Mouse (Mus musculus) testis, postnatal 10 days (tissue): ENCODE results near the gene Slc25a11.

Source experiments
- DNase-seq: peaks from one replicate; pipeline ENCODE4 v3.0.0; 2021; ENCODE audit warnings: low spot score

Gene Slc25a11

GRCm38 (mm10) chr11:70646691-70647650 is at the start of gene Slc25a11, which contains the start of gene Rnf167:
TSS of gene Slc25a11 (minus strand) at chr11:70647479.
TSS of gene Rnf167 (plus strand) at chr11:70647235.
- DNase-seq = peak; percentile 97

- no peak for DNase-seq
These were observed 46.2 kb upstream of the Slc25a11 start for GRCm38 (mm10) chr11:70693504-70693903.

GRCm38 (mm10) chr11:70689578-70689977 is 42.3 kb upstream of the Slc25a11 start:
- no peak for DNase-seq

- no peak for DNase-seq
These were observed 41.1 kb upstream of the Slc25a11 start for GRCm38 (mm10) chr11:70688372-70688771.

- DNase-seq = peak; percentile 94
These were observed 40.4 kb upstream of the Slc25a11 start, which contains the start of gene Camta2 for GRCm38 (mm10) chr11:70687601-70688199. TSS of gene Camta2 (minus strand) at chr11:70688105.

GRCm38 (mm10) chr11:70686901-70687566 is 39.8 kb upstream of the Slc25a11 start:
- peak; percentile 57 for DNase-seq

GRCm38 (mm10) chr11:70683640-70684039 is 36.4 kb upstream of the Slc25a11 start:
- no peak for DNase-seq

GRCm38 (mm10) chr11:70681897-70682581 is 34.8 kb upstream of the Slc25a11 start:
- no peak for DNase-seq

GRCm38 (mm10) chr11:70681170-70681569 is 33.9 kb upstream of the Slc25a11 start:
- DNase-seq = no peak

- no peak for DNase-seq
These were observed 32.6 kb upstream of the Slc25a11 start for GRCm38 (mm10) chr11:70679894-70680293.

- DNase-seq = no peak
These were observed 32.1 kb upstream of the Slc25a11 start for GRCm38 (mm10) chr11:70679361-70679760.

- no peak for DNase-seq
These were observed 31.3 kb upstream of the Slc25a11 start for GRCm38 (mm10) chr11:70678576-70678975.

- no peak for DNase-seq
These were observed 30.8 kb upstream of the Slc25a11 start for GRCm38 (mm10) chr11:70678092-70678491.

- no peak for DNase-seq
These were observed 27.2 kb upstream of the Slc25a11 start for GRCm38 (mm10) chr11:70674501-70674900.

- no peak for DNase-seq
These were observed 26.7 kb upstream of the Slc25a11 start for GRCm38 (mm10) chr11:70674014-70674413.

GRCm38 (mm10) chr11:70671333-70672047 is 24.2 kb upstream of the Slc25a11 start:
- no peak for DNase-seq

GRCm38 (mm10) chr11:70670483-70670882 is 23.2 kb upstream of the Slc25a11 start:
- DNase-seq = no peak

GRCm38 (mm10) chr11:70669582-70670345 is 22.5 kb upstream of the Slc25a11 start:
- peak; percentile 81 for DNase-seq

- peak; percentile 94 for DNase-seq
These were observed 21.7 kb upstream of the Slc25a11 start, which contains the start of gene Spag7 for GRCm38 (mm10) chr11:70668771-70669505. TSS of gene Spag7 (minus strand) at chr11:70669416.
